Mouse (Mus musculus): Measurements from ENCODE around the gene Rad51b. TPM values are rescaled to one million over a fixed set of nuclear protein-coding genes. Genes with fewer than 3 reads are reported as not detected.

The Rad51b gene
- polyA plus RNA-seq, 1 experiment from 2014 or later = 4.7 TPM

DNA sequence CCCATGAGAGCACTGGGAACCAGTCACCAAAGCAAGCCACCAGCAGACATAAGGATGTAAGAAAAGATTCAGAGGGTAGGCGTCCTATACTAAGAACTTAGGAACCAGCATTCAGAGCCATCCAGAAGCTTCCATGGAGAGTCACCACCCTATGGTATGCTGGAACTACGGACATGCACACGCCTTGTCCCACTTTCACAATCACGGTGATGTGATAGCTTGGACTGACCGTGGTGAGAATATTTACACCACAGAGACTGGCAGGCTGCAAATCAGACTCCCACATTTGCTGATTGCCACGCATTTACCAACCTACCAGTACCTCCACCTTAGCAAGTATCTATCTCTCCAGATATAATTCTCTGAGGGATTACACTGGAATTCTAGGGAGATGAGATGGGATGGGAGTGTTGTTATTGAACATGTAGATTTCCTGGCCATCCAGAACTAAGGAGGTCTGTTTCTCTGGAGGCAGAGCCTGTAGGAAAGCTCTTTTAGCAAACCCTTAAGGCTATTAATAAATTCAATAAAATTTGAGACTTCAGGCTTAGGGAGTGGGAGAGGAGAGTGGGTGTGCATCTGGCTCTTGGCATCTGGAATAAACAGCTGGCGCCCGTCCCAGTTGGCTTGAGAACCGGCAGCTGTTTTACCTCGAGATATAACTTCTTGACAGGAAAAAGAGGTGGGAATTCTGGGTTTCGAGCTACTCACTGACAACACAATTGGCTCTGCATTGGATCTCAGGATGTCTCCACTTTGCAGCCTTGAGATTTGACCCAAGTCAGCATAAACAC lies 559.2 kb downstream of the Rad51b start:
- 92% methylated on average over 11 of the region's 11 CpGs for WGBS
- no peak overlapping the region for H3K9ac ChIP-seq (ENCODE audit: low read length)
- no peaks in the 10 kb centered on the region for H3K27me3 ChIP-seq (ENCODE audit: control insufficient read depth, insufficient read depth, low read length)
- no peaks in the 10 kb centered on the region for H3K36me3 ChIP-seq (ENCODE audit: control insufficient read depth, insufficient read depth, low read length)
- no peak overlapping the region for H3K4me3 ChIP-seq (ENCODE audit: low read depth, low read length)
- no peaks in the 10 kb centered on the region for H3K9me3 ChIP-seq (ENCODE audit: control insufficient read depth, low read length)
- DNase-seq (ENCODE audit: low spot score) (no peak), ATAC-seq (ENCODE audit: insufficient read depth, low FRiP score, low TSS enrichment) (no peak)
- H3K4me1 ChIP-seq (ENCODE audit: control insufficient read depth, insufficient read depth, low read length) = peaks cover 8% of the 10 kb centered on the region; the same call in 1 of the 2 replicates
- no peak overlapping the region for H3K4me2 ChIP-seq (ENCODE audit: low read depth)
- no peak overlapping the region for H3K27ac ChIP-seq (ENCODE audit: low read depth, low read length)

DNA sequence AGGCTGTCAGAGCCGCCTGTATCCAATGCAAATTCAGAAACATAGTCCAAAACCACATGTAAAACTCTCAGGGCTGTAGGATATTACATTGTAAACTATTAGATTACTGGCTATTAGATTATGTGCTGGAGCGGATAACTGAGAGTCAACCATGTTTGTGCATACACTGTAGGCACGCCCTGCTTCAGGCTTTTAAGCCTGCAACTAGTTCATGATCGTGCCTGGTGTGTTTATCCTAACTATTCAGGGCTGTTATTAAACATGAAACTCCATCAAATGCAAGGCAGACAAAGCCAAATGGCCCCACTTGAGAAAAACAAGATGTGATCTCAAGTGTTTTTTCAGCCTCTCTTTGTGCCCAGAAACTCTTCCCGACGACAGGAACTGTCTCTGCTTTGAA lies 560.6 kb downstream of the Rad51b start:
- H3K36me3 ChIP-seq (ENCODE audit: control insufficient read depth, insufficient read depth, low read length) = no peaks in the 10 kb centered on the region
- WGBS = 87% methylated on average over 6 of the region's 6 CpGs

DNA sequence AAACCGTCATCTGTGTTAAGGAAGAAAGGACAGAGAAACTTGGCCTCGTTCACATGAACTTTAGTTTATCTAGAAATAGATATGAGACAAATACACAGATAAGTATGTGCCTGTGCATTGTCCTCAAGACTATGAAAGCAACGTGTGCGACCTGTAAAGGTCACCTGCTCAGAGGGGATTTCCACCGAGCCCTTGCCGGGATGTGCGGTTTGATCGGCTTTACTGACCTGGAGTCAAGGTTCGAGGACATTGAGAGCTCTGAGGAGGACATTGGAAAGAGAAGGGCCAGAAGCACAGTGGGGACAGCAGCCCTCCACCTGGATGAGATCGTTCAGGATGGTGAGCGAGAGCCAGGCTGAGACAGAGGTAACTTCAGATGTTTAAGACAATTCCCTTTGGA lies 561.3 kb downstream of the Rad51b start:
- no peak overlapping the region for H3K27ac ChIP-seq (ENCODE audit: low read depth, low read length)

More for the DNA sequence above, 560.6 kb downstream of the Rad51b start:
- H3K4me1 ChIP-seq (ENCODE audit: control insufficient read depth, insufficient read depth, low read length) = peaks cover 8% of the 10 kb centered on the region; the same call in 1 of the 2 replicates
- H3K27me3 ChIP-seq (ENCODE audit: control insufficient read depth, insufficient read depth, low read length) = no peaks in the 10 kb centered on the region
- no peaks in the 10 kb centered on the region for H3K9me3 ChIP-seq (ENCODE audit: control insufficient read depth, low read length)
- no peak overlapping the region for H3K4me2 ChIP-seq (ENCODE audit: low read depth)
- H3K4me3 ChIP-seq (ENCODE audit: low read depth, low read length) = no peak overlapping the region
- H3K9ac ChIP-seq (ENCODE audit: low read length) = no peak overlapping the region
- H3K27ac ChIP-seq (ENCODE audit: low read depth, low read length) = no peak overlapping the region
- ATAC-seq (ENCODE audit: insufficient read depth, low FRiP score, low TSS enrichment) (no peak), DNase-seq (ENCODE audit: low spot score) (no peak)

DNA sequence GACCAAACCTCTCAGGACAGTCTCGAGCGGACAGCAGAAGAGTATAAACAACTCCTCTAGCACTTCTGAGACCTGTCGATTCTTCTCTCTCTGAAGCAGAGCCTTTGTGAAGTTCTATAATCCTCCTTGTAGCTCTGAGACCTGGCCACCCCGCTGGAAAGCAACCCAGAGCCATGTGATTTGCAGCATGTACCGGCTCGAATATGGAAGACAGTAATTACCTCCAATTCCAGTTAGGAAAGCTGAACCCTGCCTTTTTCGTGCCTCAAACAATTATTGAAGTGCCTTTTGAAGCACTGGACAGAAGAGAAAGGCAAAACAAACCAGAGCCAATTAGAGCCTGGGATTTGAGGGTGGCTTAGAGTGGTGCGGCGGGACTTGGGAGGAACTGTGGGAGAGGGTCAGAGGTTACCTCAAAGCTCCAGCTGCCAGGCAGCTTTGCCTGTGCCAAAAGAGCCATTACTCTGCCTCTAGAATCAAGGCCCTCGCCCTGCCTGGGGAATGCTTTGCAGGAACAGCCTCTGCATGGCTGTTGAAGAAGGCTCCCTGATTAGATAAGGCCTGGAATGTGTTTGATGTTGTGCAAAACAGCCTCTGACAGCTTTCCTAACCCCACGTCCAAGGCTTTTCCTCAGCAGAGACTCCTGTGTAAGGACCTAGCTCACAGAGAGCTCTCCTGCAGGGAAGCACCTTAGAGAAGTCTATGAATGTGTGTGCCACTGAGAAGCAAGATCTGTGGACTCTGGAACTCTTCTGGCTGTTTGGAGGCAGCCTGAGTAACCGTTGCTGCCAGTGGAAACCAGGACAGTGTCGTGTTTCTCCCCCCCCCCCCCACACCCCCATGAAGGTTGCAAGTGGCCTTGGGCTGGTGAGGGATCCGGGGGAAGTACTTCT lies 562.5 kb downstream of the Rad51b start:
- H3K9ac ChIP-seq (ENCODE audit: low read length) = no peak overlapping the region
- DNase-seq (ENCODE audit: low spot score) (no peak), ATAC-seq (ENCODE audit: insufficient read depth, low FRiP score, low TSS enrichment) (no peak)
- no peak overlapping the region for H3K4me2 ChIP-seq (ENCODE audit: low read depth)
- no peak overlapping the region for H3K4me3 ChIP-seq (ENCODE audit: low read depth, low read length)
- no peaks in the 10 kb centered on the region for H3K27me3 ChIP-seq (ENCODE audit: control insufficient read depth, insufficient read depth, low read length)
- no peaks in the 10 kb centered on the region for H3K36me3 ChIP-seq (ENCODE audit: control insufficient read depth, insufficient read depth, low read length)
- H3K9me3 ChIP-seq (ENCODE audit: control insufficient read depth, low read length) = no peaks in the 10 kb centered on the region
- 38% methylated on average over 14 of the region's 14 CpGs for WGBS
- peaks cover 8% of the 10 kb centered on the region; the same call in 1 of the 2 replicates for H3K4me1 ChIP-seq (ENCODE audit: control insufficient read depth, insufficient read depth, low read length)
- H3K27ac ChIP-seq (ENCODE audit: low read depth, low read length) = no peak overlapping the region

More for the DNA sequence above, 561.3 kb downstream of the Rad51b start:
- no peak for ATAC-seq (ENCODE audit: insufficient read depth, low FRiP score, low TSS enrichment)
- peaks cover 8% of the 10 kb centered on the region; the same call in 1 of the 2 replicates for H3K4me1 ChIP-seq (ENCODE audit: control insufficient read depth, insufficient read depth, low read length)
- H3K9me3 ChIP-seq (ENCODE audit: control insufficient read depth, low read length) = no peaks in the 10 kb centered on the region
- H3K27me3 ChIP-seq (ENCODE audit: control insufficient read depth, insufficient read depth, low read length) = no peaks in the 10 kb centered on the region
- no peak overlapping the region for H3K9ac ChIP-seq (ENCODE audit: low read length)
- no peak overlapping the region for H3K4me3 ChIP-seq (ENCODE audit: low read depth, low read length)
- 87% methylated on average over 11 of the region's 11 CpGs for WGBS
- no peak for DNase-seq (ENCODE audit: low spot score)
- no peak overlapping the region for H3K4me2 ChIP-seq (ENCODE audit: low read depth)
- no peaks in the 10 kb centered on the region for H3K36me3 ChIP-seq (ENCODE audit: control insufficient read depth, insufficient read depth, low read length)

GRCm38 (mm10) chr12:79860248-79860555 lies 563.1 kb downstream of the Rad51b start:
- Histone ChIP-seq H3K9me3 (ENCODE audit: control insufficient read depth, low read length) (no peaks in the 10 kb centered on the region), H3K36me3 (ENCODE audit: control insufficient read depth, insufficient read depth, low read length) (no peaks in the 10 kb centered on the region), H3K4me3 (ENCODE audit: low read depth, low read length) (no peak overlapping the region), H3K27ac (ENCODE audit: low read depth, low read length) (no peak overlapping the region), H3K27me3 (ENCODE audit: control insufficient read depth, insufficient read depth, low read length) (no peaks in the 10 kb centered on the region), H3K4me2 (ENCODE audit: low read depth) (no peak overlapping the region), H3K9ac (ENCODE audit: low read length) (no peak overlapping the region), H3K4me1 (ENCODE audit: control insufficient read depth, insufficient read depth, low read length) (peaks cover 8% of the 10 kb centered on the region; the same call in 1 of the 2 replicates)
- 87% methylated on average over 2 of the region's 2 CpGs for WGBS
- DNase-seq (ENCODE audit: low spot score) (no peak), ATAC-seq (ENCODE audit: insufficient read depth, low FRiP score, low TSS enrichment) (no peak)

Other genes with a start within 250 kb of the Rad51b start
- 25.5 and 26.5 TPM in 2 replicates for gene Pigh, start 207.6 kb upstream of the Rad51b start, polyA plus RNA-seq (2014; fragmentation: Nextera tagmentation; extraction: Ambion mirVana)
- gene Arg2, start 166.5 kb upstream of the Rad51b start, polyA plus RNA-seq (2014; fragmentation: Nextera tagmentation; extraction: Ambion mirVana) = 6.0 and 7.8 TPM in 2 replicates
- gene Vti1b, start 124.6 kb upstream of the Rad51b start, polyA plus RNA-seq (2014; fragmentation: Nextera tagmentation; extraction: Ambion mirVana) = 103 and 105 TPM in 2 replicates
- gene Rdh11, start 105.0 kb upstream of the Rad51b start, polyA plus RNA-seq (2014; fragmentation: Nextera tagmentation; extraction: Ambion mirVana) = 26.1 and 27.3 TPM in 2 replicates
- gene Rdh12, start 88.4 kb upstream of the Rad51b start, polyA plus RNA-seq (2014; fragmentation: Nextera tagmentation; extraction: Ambion mirVana) = 0.81 and 1.2 TPM in 2 replicates
- gene Zfyve26, start 978 bp upstream of the Rad51b start, polyA plus RNA-seq (2014; fragmentation: Nextera tagmentation; extraction: Ambion mirVana) = 11.4 and 12.5 TPM in 2 replicates

All from neural tube, embryonic 11.5 days (tissue).